Comparison of ENCODE assay signal across 7 mouse cellular contexts in the genomic region with DNA sequence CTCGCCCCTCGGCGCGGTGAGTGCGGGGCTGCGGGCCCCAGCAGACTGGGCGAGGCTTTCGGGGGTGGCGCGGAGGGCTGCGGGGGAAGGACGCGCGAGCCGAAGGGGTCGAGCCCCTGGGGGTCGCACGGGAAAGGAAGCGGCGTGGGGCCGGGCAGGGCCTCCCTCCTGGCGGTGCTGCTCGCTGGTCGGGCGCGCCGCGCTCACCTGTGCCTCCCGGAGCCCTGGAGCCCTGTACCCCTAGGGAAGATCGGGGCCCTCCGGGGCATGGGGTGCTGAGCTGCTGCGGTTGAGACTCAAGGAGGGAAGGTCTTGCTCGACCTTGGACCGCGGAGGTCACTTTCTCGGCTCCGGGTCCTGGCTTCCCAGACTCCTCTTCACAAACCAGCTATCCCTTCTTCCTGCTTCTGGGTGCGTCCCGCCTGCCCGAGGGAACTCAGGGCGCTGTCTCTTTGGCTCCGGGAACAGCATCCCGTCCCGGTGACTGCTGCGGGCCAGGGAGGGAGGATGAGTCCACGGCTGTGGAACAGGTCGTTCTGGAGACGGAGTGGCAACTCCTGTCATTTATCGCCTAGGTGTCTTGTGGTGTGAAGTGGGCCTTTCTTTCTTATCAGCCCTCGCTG. TPM values are rescaled to one million over a fixed set of nuclear protein-coding genes. Genes with fewer than 3 reads are reported as not detected.
DNase-seq lines count a peak whose midpoint lies in the region; ATAC-seq lines count a peak whose summit lies in the region.

No protein-coding gene starts in this region.

- under 1% methylated on average over 50 of the region's 50 CpGs for WGBS in heart, embryonic 16.5 days

- peak overlapping the region; percentile 84 for H3K4me3 ChIP-seq in heart, embryonic 16.5 days (ENCODE audit: low read length)

- DNase-seq in ES-CJ7 (ENCODE audit: low read depth, low spot score) = peak; percentile 58
- DNase-seq in T-cell, adult 2 months (ENCODE audit: low spot score) = peak; percentile 10
- peak; percentile 26 for DNase-seq in embryo, embryonic 11 days
- DNase-seq in kidney, postnatal 36 days = peak; percentile 31 to 58
- peak; percentile 16 for DNase-seq in lung, postnatal 36 days
- DNase-seq in right cerebral cortex, postnatal 10 days (ENCODE audit: low spot score in 2 of 2) = peak; percentile 24 to 32

- H3K27ac ChIP-seq in heart, embryonic 16.5 days (ENCODE audit: low read length) = no peak overlapping the region

- H3K27me3 ChIP-seq in heart, embryonic 16.5 days (ENCODE audit: control insufficient read depth, insufficient read depth, low read length) = peaks cover 43% of the 10 kb centered on the region

- peak; percentile 59 for ATAC-seq in heart, embryonic 16.5 days (replicated peaks; ENCODE audit: extremely low read depth, insufficient read depth, low FRiP score)

- no peaks in the 10 kb centered on the region for H3K9me3 ChIP-seq in heart, embryonic 16.5 days (replicated peaks; ENCODE audit: control insufficient read depth, low read length)

- peaks cover 5% of the 10 kb centered on the region for H3K4me1 ChIP-seq in heart, embryonic 16.5 days (ENCODE audit: control insufficient read depth, insufficient read depth, low read length)

- no peaks in the 10 kb centered on the region for H3K36me3 ChIP-seq in heart, embryonic 16.5 days (ENCODE audit: control insufficient read depth, insufficient read depth)

- peak overlapping the region; percentile 100 for H3K4me2 ChIP-seq in heart, embryonic 16.5 days (ENCODE audit: low read depth, low read length)

- H3K9ac ChIP-seq in heart, embryonic 16.5 days (ENCODE audit: low read length) = peak overlapping the region; percentile 84

RNA-seq across cellular contexts. Expression of a gene that starts 0.4 kb away (rescaled TPM):
- polyA plus RNA-seq in heart, embryonic 16.5 days (2015; fragmentation: Nextera tagmentation; extraction: Ambion mirVana) = 3.3 and 4.2 TPM in 2 replicates

RNA-seq across cellular contexts. Expression of a gene that starts 56.1 kb away (rescaled TPM):
- 11.6 and 13.1 TPM in 2 replicates for polyA plus RNA-seq in heart, embryonic 16.5 days (2015; fragmentation: Nextera tagmentation; extraction: Ambion mirVana)

RNA-seq across cellular contexts. Expression of a gene that starts 56.2 kb away (rescaled TPM):
- polyA plus RNA-seq in heart, embryonic 16.5 days (2015; fragmentation: Nextera tagmentation; extraction: Ambion mirVana) = 51.3 and 58.2 TPM in 2 replicates
